Mouse (Mus musculus): Measurements from ENCODE around the gene Ddx55. TPM values are rescaled to one million over a fixed set of nuclear protein-coding genes. Genes with fewer than 3 reads are reported as not detected.
A peak's percentile ranks its signal among the peaks of the same experiment; 100 is the strongest.

Gene Ddx55
- 1 to 10 TPM; 4.5 to 4.8 TPM for total RNA-seq (2021)
- long read RNA-seq, experiment 1, transcript Ddx55-201 (14 exons, 2,799 nt): major isoform, 8 of 13 reads
- long read RNA-seq, experiment 1, partial matches to known transcripts: 3 of 13 reads
- long read RNA-seq, experiment 1, other reads (novel, unspliced or antisense): 2 of 13 reads
- long read RNA-seq, experiment 2, partial matches to known transcripts: 1 of 5 reads
- long read RNA-seq, experiment 2, other reads (novel, unspliced or antisense): 1 of 5 reads

GRCm38 (mm10) chr5:124552558-124553307 is at the start of gene Ddx55:
Gene Ddx55, plus strand, starts transcription at chr5:124552864.
- intact Hi-C loops (cut with DNase I): no loop called here
- Histone ChIP-seq H3K27ac (peak within 1 kb of the TSS; percentile 94), H3K4me3 (peak within 1 kb of the TSS; percentile 96)
- peak; percentile 93 for DNase-seq
- no peak; the same call in 1 of the 2 replicates for TF ChIP-seq CTCF (IDR thresholded peaks at IDR 0.05)

- peak overlapping the region; percentile 97 for H3K27ac ChIP-seq
- intact Hi-C loops (cut with DNase I): no loop called here
- H3K4me3 ChIP-seq: no peak overlapping the region
- no peak for DNase-seq
- TF ChIP-seq CTCF (IDR thresholded peaks at IDR 0.05): no peak
These were observed 48.9 kb upstream of the Ddx55 start for GRCm38 (mm10) chr5:124503742-124504141.

DNA sequence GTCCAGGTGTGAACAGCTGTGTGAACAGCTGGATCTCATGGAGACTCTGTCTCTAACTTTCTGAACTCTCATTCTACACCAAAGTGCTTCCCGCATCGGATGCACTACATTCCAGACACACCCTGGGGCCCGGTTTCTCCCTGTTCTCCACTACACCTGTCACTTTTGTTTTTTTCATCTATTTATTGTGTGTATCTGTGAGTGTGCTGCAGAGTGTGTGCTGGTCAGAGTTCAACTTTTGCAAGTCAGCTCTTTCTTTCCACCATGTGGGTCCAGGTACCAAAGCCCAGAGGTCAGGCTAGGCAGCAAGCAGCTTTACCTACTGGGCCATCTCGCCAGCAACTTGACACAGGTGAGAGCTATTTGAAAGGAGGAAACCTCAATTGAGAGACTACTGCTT is 47.4 kb upstream of the Ddx55 start:
- TF ChIP-seq CTCF (IDR thresholded peaks at IDR 0.05): no peak
- Histone ChIP-seq H3K4me3 (no peak overlapping the region), H3K27ac (peak overlapping the region; percentile 97)
- DNase-seq: no peak
- intact Hi-C loops (cut with DNase I): no loop called here

DNA sequence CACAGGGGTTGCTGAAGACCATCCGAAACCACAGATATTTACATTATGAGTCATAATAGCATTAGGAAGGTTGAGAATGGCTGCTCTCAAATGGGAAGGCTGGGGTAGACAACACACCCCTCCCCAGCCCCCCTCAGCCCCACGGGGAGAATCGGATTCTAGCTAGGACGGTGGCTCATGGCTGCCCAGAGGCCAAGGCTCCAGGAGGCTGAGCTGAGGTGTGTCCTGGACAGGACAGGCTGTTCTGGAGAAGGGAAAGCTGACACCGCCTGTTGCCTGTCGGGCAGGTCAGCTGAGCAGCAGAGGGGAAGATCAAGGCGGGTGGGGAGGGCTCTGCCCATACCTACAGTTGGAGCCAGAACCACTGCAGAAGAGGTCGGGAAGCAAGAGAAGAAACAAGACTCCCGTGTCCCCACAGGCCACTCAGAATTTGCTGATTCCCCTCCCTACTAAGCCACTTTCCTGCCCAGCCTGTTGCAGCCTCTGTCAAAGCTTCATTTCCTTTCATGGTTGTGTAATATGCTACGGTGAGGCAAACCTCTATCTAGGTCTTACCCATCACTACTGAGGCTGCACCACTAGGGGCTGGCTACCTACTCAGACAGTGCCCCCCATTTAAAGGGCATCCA is 45.8 kb upstream of the Ddx55 start:
- peak overlapping the region; percentile 97 for H3K27ac ChIP-seq

GRCm38 (mm10) chr5:124509200-124509599 is 43.5 kb upstream of the Ddx55 start:
- no peak for TF ChIP-seq CTCF (IDR thresholded peaks at IDR 0.05)
- intact Hi-C loops (cut with DNase I): no loop called here
- Histone ChIP-seq H3K27ac (peak overlapping the region; percentile 97), H3K4me3 (peak overlapping the region; percentile 19)
- DNase-seq: no peak

More for the DNA sequence above, 45.8 kb upstream of the Ddx55 start:
- H3K4me3 ChIP-seq: peak overlapping the region; percentile 28
- peak; percentile 91 for DNase-seq
- peak; percentile 50 for TF ChIP-seq CTCF (IDR thresholded peaks at IDR 0.05)
- intact Hi-C loops (cut with DNase I): no loop called here

- intact Hi-C loops (cut with DNase I): loop anchor here (1.0 kb wide), 1 partner anchor 19 kb away; no protein-coding TSS in a partner anchor
- DNase-seq: peak; percentile 94
- peak overlapping the region; percentile 97 for H3K27ac ChIP-seq
- peak overlapping the region; percentile 43 for H3K4me3 ChIP-seq
- no peak for TF ChIP-seq CTCF (IDR thresholded peaks at IDR 0.05)
These were observed 42.9 kb upstream of the Ddx55 start for GRCm38 (mm10) chr5:124509742-124510237.

DNA sequence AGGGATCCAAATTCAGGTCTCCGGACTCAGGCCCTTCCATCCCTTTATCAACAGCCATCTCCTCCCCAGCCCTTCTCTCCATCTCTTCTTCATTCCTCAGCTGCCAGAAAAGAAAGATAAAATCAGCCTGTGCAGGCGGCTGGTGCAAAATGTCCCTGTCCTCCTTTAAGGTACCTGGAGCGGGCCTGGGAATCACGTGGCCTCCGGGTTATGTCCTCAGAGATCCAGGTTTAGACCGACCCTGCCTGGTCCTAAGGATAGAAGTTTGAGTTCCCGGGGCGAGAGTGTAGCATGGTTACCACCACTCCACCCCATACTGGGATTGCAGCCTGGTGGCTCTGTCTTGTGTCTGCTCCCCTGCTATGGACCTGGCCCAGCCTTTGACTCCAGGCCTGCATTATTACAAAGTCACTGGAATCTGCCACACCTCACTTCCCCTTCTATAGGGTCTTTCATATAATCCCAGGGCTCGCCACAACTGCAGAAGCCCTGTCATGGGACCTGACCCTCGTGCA is 42.1 kb upstream of the Ddx55 start:
- Histone ChIP-seq H3K27ac (peak overlapping the region; percentile 97), H3K4me3 (peak overlapping the region; percentile 43)
- intact Hi-C loops (cut with DNase I): loop anchor here (1.0 kb wide), 1 partner anchor 18 kb away; no protein-coding TSS in a partner anchor
- peak; percentile 79 for DNase-seq
- TF ChIP-seq CTCF (IDR thresholded peaks at IDR 0.05): no peak

- no peak for DNase-seq
- intact Hi-C loops (cut with DNase I): no loop called here
- Histone ChIP-seq H3K27ac (0 out of 2 replicates have a peak overlapping the region, but pooled peaks have one; percentile 20), H3K4me3 (no peak overlapping the region)
- TF ChIP-seq CTCF (IDR thresholded peaks at IDR 0.05): no peak
These were observed 36.9 kb upstream of the Ddx55 start for GRCm38 (mm10) chr5:124515789-124516188.

DNA sequence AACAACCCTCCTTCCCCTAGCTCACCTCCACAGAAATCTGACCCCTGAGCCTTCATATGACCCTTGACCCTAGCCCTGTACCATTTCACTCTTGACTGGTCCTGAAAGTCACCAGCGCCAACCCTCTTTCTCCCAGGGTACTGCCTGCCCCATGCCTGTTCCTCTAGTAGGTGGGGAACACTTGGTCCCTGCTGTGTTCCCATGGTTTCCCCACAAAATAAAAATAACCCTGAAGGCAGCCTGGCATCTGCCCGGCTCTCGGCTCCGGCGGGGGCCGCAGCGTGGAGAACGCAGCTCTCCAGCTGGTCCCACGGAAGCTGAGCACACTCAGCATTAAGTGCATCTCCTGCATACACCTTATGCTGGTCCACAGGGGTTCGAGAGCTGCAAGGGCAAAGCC is 34.0 kb upstream of the Ddx55 start:
- peak overlapping the region; percentile 52 for H3K27ac ChIP-seq
- TF ChIP-seq CTCF (IDR thresholded peaks at IDR 0.05): no peak
- H3K4me3 ChIP-seq: peak overlapping the region; percentile 5
- DNase-seq: no peak
- intact Hi-C loops (cut with DNase I): no loop called here

GRCm38 (mm10) chr5:124521588-124521987 is 31.1 kb upstream of the Ddx55 start:
- H3K4me3 ChIP-seq: no peak overlapping the region
- no peak for DNase-seq
- H3K27ac ChIP-seq: no peak overlapping the region
- TF ChIP-seq CTCF (IDR thresholded peaks at IDR 0.05): no peak
- intact Hi-C loops (cut with DNase I): no loop called here

GRCm38 (mm10) chr5:124523032-124523431 is 29.6 kb upstream of the Ddx55 start:
- peak; percentile 43 for TF ChIP-seq CTCF (IDR thresholded peaks at IDR 0.05)
- intact Hi-C loops (cut with DNase I): no loop called here
- Histone ChIP-seq H3K4me3 (no peak overlapping the region), H3K27ac (no peak overlapping the region)
- DNase-seq: no peak

- no peak overlapping the region; the same call in 1 of the 2 replicates for H3K4me3 ChIP-seq
- intact Hi-C loops (cut with DNase I): no loop called here
- peak; percentile 14 for DNase-seq
- peak overlapping the region; percentile 57 for H3K27ac ChIP-seq
- TF ChIP-seq CTCF (IDR thresholded peaks at IDR 0.05): no peak
These were observed 27.7 kb upstream of the Ddx55 start for GRCm38 (mm10) chr5:124524943-124525342.

Measured in gastrocnemius, adult 2 months (tissue).